Mouse (Mus musculus) mature B cell (primary cell): Measurements from ENCODE around the gene AU021092.

Experiments used
- in situ Hi-C: fragments of 300-500 bp; cut with MboI; formaldehyde crosslinking; loops from 2 replicates; pipeline ENCODE4 v1.14.3; 2019

Gene AU021092

DNA sequence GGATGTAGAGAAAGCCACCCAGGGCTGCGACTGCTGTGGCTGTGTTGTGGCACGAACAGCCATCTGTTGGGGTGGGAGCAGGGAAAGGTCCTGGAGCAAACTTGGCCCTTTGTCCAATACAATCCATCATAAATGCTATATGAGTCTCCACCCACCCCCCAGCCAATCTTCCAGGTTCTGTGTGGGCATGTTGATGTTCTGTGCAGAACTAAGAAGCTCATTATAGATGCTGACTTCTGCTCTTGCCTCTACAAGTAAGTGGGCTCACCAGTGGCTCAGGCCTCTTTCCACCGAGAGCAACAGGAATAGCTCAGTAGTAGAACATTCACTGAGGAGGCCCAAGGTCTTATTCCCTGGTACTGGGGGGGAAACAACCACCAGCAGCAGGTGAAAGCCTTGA, 9.9 kb downstream of the AU021092 start:
- in situ Hi-C loops: no loop called here

DNA sequence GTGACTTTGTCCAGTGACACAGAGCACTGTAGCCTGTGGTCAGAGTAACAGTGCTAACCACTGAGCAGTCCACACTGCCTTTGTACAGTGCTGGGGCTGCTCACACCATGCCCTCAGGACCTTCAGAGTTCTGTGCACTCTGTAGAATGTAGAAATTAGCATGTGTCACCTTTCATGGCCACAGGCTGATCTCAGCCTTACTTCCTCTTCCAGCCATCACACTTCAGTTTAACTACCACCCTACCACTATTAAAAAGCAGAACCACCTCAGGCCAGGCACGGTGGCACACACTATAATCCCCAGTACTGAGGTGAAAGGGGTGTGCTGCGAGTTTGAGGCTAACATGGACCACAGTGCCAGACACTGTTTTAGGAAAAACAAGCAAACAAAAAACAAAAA, 11.7 kb downstream of the AU021092 start:
- in situ Hi-C loops: no loop called here

DNA sequence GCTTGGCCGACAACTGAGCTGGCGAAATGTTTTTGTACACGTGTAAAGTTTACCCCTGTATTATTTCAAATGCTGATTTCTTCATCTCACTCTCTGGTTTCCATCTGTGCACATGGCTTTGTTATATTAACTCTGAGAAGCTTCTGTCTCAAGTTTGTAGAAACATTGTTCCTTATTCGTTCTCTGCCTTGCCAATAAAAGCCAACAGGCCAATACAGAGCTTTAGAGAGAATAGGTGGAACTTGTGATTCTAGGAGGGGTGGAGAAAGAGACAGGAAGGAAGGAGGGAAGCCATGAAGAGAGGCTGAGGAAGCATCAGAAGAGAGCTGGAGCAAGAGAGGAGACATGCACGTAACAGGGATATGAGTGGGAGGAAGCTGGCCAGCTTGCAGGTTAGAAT, 16.0 kb downstream of the AU021092 start:
- in situ Hi-C loops: no loop called here

DNA sequence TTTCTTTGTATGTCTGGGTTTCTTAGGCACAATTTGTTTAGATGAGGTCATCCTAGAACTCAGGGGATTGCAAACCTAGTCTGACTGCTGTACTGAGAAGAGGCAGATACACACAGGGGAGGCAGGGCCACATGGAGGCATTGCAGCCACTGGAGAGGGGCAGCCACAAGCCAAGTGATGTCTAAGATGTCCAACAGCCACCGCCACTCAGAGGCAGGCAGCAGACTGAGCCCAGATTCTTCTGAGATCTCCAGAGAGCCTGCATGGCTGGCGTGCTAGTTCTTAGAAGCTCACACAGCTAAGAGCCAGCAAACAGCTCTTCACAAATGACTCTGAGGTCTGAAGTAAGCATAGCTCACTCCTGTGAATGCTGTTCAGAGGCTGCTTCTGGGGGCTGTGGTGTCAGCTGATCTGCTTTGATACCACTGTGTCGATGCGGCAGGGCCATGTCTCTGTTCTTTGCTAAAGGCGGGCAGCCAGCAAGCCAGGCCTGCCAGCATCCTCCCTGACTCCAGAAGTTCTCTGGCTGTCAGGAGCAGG, 16.6 kb downstream of the AU021092 start:
- in situ Hi-C loops: no loop called here

DNA sequence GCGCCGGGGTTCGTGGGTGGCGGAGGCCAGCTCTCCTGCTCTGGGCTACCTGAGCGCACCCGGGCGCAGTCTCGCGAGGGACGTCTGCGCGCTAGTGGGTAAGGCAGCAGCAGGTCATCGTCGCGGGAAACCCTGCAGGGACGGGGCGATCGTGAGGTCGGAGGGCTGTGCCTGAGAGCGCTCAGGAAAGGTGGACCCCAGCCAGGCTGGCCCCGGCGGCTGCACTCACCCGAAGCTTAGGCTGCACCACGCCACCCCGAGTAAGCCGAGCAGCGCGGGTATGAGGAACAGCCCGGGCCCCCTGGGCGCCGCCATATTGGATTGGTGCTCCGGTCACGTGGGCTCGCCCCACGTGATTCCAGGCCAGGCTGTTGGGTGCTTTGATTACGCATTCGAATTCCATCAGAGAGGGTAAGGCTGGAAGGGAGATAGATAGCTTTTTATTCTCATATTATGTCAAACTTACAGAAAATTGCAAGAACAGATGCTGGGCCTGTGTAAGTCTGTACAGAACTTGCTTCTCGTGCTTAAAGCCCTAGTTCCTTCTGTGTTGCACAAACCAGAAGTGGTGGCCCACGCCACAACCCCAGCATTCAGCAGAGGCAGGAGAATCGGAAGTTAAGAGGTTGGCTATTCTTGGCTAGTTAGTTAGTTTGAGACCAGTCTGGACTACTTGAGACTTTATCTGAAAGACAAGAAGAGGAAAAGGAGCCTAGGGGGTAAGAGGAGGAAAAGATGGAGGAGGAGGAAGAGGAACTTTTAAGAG, 18.2 kb downstream of the AU021092 start, which contains the start of gene Nagpa:
Gene Nagpa, minus strand, starts transcription at position 345 of the 766 bp plus-strand sequence.
- in situ Hi-C loops: no loop called here

DNA sequence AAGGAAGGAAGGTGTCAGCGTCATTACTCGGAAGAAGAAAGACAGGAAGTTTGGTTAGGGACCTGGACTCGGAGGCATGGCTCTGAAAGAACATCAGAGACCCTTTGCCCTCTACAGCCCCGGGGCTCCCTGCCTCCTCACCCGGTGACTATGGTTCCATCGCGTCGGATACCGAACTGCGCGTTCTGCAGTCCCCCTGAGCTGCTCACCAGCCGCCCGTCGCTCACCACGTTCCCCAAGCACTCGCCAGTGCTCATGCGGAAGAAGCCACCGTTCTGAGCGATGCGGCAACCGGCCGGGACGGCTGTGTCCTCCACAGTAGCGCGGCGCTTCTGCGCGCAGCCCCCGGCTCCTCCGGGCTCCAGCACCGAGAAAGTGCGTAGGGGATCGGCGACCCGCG, 18.9 kb downstream of the AU021092 start:
- in situ Hi-C loops: no loop called here

DNA sequence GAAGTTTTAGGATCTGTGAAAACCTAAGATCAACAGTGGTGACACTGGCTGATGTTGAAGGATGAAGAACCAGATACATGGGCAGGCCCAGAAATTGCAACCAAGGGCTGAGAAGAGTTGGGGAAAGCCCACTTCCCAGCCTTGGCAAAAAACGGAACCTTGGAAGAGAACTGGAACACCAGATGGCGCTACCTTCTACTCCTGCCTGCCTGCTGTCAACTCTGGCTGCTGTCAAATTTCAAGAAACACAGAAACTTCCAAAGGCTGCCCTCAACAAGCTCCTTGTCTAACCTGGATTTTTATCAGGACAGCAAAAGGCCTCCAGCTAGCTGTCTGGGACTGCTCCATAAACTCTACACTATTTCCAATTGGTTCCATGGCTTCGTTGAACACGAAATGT, 19.4 kb downstream of the AU021092 start:
- in situ Hi-C loops: no loop called here

DNA sequence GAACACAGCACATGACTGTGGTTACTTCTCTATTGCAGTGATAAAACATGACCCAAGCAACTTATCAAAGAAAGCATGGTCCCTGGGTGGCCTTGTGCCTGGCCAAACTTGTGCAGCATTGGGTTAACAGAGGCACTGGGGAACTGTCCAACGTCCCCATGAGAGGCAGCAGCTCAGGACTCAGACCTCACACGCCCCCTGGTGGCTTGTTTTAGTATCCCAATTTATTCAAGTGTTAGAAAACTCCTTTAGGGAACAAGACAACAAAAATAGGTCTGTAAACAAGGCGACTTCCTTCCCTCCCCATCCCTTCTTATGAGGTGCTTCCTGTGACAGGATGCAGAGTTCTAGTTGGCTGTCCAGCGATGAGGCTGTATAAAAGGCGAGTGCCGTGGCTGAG, 27.0 kb downstream of the AU021092 start:
- in situ Hi-C loops: no loop called here

DNA sequence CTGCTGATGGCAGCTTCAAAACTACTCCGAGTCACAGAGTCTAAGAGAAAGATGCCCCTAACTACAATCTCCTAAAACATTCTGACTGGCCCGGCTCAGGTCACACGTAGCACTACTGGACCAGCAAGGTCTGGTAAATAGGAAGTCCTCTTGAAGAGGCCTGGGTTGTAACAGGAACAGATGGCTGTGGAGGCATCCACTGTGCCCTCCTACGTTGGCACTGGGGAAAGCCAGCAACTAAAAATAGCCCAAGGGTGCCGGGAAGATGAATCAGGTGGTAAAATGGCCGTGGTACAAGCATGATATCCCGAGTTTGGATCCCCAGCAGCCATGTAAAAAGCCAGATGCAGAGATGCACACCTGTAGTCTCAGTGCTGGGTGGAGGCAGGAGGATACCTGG, 35.9 kb downstream of the AU021092 start:
- in situ Hi-C loops: no loop called here

DNA sequence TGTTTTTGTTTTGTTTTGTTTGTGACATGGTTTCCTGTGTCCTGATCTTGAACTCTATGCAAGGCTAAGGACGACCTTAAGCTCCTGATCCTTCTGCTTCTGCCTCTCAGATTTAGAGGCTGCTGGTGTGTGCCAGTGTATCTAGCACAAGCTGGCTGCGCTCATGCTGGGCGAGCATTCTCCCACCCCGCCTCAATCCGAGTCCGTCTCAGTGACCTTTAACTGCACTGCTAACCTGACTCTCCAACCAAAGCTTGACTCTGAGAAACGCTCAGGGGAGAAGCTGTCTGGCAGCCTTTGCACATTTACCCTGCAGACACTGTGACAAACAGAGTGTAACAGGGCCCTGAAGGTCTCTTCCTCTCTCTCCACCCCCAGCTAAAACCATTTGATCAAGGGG, 36.4 kb downstream of the AU021092 start:
- in situ Hi-C loops: no loop called here

DNA sequence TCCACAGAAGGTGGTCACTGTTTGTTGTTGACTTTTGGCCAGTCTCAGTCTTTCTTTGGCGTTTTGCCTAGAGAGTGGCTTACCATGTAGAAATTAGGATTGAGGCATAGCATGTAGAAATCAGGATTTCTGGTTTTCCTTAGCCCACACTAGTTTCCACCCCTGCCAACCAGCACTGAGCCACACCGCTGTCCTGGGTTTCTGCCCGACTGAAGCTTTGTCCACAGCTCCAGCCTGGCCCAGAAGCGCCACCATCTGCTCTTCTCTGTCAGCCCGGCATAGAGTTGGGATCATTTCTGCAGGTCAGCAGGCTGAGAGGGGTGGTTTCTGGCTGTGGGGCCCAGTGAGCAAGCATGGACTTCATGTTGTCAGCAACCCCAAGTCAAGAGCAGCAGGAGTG, 37.1 kb downstream of the AU021092 start:
- in situ Hi-C loops: no loop called here

DNA sequence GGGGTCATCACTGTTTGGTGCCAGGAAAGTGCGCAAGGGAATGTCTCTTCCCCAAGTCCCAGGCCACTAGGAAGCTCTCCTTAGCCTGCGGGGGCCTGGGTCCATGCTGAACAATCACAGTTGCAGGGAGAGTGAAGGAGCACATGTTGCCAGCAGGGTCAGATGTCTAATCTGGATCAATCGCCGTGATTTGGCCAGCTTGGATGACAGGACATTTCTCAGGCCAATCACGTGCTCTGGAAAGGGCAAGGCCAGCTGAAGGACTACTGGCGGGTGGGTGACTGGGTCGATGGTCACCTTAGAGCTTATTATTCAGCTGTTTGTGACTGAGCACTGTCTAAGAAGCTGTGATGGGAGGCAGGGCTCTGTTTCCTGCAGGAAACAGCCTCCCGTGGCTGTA, 38.0 kb downstream of the AU021092 start:
- in situ Hi-C loops: no loop called here

DNA sequence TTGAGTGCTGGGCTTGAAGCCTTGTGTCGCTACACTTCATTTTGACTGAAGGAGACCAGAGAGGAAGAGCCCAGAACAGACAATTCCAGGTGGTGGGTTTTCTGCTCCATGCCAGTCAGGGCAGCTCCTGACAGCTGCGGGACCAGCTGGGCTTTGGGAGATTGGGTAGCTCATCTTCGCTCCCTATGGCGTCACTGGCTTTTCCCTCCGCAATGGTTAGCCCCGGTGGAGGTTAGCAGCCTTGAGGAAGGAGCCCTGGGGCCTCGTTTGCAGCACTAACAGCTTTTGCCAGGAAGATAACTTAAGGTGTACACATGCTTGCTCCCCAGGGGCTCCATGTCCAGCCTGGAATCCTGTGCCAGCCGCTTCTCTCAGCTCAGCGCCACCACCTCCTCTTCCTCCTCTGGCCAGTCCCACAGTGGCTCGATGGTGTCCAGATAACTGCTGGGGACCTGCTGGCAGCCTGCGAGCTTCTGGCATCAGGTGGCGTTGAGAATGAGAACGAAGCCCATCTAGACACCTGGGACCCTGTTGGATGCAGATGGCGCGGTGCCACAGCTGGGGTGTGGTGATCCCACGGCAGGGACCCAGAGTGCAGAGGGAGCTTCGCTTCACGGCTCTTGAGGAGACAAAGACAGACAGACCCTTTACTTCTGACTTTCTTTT, 38.7 kb downstream of the AU021092 start:
- in situ Hi-C loops: no loop called here

DNA sequence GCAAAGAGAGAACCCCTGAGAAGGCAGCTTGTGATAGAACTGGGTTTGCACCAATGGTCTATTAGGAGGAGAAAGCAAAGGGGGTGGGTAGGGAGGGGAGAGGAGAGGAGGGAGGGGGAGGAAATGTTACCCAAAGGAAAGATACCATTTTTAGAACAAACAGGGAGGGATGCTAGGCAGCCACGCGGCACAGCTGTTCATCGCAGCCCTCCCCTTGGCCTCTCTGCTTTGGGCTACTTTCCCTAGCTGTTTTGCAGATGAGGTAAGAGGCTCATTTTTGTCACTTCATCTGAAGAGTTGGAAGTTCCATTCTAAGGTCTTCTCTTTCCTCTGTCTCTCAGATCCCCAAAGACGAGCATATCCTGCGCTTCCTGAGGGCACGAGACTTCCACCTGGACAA, 49.5 kb downstream of the AU021092 start:
- in situ Hi-C loops: no loop called here

DNA sequence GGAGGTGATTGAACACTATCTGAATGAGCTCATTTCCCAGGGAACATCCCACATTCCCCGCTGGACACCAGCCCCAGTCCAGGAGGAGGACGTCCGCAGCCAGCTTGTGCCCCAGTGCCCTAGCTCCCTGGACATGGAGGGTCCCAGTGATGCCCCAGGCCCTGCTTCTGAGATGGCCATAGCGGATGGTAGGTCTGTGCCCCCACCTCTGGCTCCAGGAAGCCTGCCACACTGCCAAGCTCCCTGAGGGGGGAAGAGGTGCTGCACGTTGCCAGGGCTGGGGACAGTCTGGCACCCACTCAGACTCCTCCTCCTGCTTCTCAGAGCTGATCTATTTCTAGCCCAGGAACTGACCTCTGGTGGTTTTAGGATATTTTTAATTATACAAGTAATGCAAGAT, 53.3 kb downstream of the AU021092 start:
- in situ Hi-C loops: no loop called here

DNA sequence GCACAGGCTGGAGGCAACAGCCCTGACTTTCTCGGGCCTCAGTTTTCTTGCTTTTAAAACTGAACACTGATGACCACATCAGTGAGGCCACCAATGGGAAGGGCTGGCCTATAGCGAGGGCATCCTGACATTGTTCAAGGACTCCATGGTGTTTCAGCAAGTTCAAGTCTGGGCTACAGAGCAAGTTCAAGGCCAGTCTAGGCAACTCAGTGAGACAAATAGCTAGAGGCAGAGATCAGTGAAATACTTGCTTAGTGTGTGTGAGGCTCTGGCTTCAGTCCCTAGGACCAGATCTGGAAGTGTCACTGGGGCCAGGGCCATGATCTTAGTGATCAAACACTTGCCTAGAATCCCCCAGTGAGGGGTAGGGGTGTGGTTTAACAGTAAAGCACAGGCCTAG, 54.1 kb downstream of the AU021092 start:
- in situ Hi-C loops: no loop called here

DNA sequence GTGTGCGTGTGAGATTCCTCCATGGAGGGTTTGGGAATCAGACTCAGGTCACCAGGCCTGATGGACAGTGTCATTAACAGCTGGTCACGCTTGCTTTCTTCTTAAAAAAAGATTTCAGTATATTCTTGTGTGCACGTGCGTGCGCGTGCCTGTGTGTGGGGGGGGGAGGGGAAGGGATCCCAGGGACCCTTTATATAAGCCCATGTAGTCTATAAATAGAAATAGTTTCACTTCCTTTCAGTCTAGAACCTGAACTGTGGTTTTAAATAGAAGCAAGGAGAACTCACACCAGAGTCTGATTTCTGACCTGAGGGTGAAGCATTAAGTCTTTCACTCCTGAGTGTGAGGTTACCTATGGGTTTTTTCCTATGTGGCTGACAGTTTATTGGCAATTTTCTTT, 57.8 kb downstream of the AU021092 start:
- in situ Hi-C loops: no loop called here
